Mouse (Mus musculus): Measurements from ENCODE around the gene Saa3.

DNA sequence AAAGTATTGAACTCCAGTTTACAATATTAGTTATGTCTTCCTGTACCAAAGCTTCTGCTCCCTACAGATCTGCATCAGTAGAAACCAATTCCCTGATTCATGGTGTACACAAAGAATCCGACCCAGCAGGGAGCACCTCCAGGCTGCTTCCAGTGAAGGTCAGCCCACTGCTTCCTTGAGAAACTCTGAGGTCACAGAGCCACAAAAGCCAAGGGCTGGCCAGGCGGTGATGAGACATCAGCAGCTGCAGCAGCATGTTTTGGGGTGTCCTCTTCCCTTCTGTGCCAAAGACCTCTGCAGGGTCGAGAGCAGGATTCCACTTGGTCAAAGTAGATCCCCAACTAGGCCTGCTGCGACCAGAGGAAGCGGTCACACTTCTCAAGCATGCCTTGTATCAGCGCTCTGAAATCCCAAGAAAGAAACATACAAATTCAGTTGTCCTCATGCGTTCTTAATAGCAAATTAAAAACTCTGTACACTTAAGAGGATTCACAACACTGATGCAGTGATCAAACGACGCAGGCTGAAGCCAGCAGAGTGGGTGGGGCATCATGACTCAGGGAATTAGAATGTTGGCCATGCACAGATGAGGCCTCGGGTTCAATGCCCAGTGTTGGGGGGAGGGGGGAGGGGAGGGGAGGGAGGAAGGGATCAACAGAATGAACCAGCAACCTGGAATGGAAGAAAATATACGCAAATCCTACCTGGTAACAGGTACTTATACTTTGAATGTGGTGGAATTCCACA, 45.7 kb upstream of the Saa3 start:
- TF ChIP-seq CTCF (IDR thresholded peaks at IDR 0.05; ENCODE audit: extremely low read depth, insufficient read depth, insufficient read length, insufficient replicate concordance) (no peak), POLR2A (IDR thresholded peaks at IDR 0.05; ENCODE audit: low read depth, low read length) (no peak)

Measured in spleen, adult 2 months (tissue).